Mouse (Mus musculus) adrenal gland, postnatal 14 days (tissue): ENCODE data around the gene Klk13. TPM values are rescaled to one million over a fixed set of nuclear protein-coding genes. Genes with fewer than 3 reads are reported as not detected.

ENCODE experiments used
- DNase-seq: peaks from one replicate; pipeline ENCODE4 v3.0.0; 2021; ENCODE audit warnings: mixed read lengths
- total RNA-seq: library from RNA; stranded (reverse); gene quantifications from 2 replicates; pipeline ENCODE4 v1.2.3, GENCODE M21; 2021

Klk13 gene
- total RNA-seq, 1 experiment from 2014 or later: not detected

DNA sequence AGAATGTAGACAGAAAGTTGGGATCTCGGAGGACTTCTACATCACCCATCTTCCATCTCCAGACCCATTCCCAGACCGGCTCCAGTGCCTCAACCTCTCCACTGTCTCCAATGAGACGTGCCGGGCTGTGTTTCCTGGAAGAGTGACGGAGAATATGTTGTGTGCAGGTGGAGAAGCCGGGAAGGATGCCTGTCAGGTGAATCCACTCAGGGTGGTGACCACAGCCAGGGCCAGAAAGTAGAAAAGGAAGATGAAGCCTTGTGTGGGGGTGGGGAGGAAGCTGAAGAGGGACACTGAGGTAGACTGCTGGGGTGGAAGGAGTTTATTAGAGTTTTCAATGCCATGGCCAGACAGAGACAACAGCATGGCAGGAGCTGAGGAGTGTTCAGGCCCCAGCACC lies 59.5 kb downstream of the Klk13 start:
- DNase-seq: no peak

DNA sequence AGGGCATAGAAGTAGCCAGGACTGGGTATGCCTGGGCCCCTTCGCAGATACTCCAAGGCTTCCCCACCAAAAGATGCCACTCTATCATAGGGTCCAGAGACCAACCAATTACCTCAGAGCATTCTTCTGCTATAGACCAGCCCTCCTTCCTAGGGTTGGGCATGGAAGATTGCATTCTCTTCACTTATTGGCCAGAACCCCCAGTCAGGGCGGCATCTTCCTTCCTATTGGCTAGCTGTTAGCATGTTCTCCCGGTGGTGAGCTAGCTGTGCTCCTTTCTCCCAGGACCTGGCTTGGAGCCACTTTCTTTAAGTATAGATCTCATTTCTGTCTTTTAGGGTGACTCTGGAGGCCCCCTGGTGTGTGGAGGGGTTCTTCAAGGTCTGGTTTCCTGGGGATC lies 60.5 kb downstream of the Klk13 start:
- no peak for DNase-seq

DNA sequence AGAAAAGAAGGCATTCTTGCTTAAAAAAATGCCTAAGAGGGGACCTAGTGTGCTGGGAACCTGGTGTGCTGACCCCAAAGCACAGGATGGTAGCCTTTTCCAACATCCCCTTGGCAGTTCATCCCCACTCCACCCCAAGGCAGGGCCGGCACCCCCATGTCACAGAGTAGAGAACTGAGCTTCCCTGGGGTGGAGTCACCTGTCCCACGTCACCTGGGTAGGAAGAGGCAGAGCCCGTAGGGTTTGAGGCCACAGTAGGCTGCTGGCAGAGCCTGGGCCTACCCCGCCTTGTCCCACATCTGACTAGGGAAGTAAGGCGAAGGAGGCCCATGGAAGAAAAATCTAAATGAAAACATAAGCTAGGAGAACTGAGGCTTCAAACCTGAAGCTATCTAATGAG lies 62.0 kb downstream of the Klk13 start, which contains the start of gene Klk11:
TSS of gene Klk11 (plus strand) at position 241 of the 400 bp plus-strand sequence.
- no peak for DNase-seq

DNA sequence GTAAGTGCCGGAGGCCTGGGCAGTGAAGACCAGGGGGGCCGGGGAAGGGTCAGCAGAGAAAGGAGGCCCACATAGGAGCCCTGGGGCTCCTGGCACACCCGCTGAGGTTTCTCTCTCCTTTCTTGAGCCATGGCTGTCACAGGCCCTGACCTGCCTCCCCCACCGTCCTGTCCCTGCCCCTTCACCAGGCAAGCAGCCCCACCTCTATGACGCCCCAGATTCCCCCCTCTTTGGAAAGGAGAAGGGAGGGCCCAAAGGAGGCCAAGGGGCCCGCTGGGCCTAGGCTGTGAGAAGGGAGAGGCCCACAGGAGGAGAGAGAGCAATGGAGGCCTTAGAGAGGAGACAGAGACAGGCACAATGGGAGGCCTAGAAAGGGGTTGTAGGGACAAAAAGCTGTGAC lies 62.4 kb downstream of the Klk13 start:
- DNase-seq: no peak

DNA sequence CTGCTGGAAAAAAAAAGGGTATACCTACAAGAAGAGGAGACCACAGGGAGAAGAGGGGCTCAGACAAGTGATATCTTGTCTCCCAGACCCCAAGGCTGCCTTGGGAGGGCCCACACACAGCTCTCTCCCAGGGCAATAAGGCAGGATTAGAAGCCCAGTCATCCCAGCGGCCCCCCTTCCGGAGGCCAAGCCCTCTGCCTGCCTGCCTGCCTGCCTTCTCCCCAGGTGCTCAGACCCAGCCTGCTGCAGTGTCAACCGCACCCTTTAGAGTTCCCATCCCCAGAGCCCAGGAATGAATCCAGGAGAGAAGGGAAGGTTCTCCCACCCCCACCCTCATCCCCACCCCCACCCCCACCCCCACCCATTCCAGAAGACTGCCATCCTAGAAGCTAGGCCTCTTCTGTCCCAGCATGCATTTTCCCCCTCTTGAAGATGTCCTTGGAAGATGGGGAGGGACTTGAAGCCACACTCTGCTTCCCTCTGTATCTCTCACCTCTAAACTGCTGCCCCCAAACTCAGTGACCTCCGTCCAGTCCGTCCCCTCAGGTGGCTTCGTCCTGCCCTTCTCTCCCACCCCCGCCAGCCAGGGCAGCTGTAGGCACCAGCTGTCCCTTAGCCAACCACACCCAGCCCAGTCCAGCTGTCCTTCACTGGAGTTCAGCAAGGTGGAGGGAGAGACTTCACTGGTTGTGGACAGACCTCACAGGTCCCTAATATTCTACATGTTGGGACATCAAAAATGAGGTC lies 63.1 kb downstream of the Klk13 start:
- DNase-seq: no peak

DNA sequence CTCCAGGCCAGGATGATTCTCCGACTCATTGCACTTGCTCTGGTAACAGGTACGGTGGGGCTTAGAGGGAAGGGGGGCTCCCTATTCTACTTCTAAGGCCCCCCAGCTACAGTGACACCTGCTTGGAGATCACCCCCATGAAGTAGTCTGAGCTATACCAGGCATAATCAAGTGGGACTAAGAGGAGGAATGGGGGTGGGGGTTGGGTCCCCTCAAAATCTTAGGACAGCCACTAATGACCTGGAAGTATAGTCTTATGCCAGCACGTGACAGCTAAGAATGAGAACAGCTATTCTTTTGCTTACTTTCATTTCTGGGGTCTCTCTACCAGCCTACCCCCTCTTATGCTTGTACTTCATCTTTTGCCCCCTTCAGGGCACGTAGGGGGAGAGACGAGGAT lies 64.1 kb downstream of the Klk13 start:
- no peak for DNase-seq

Other genes with a start within 250 kb of the Klk13 start
- 2.3 and 3.2 TPM in 2 replicates for gene Vsig10l, start 249.4 kb upstream of the Klk13 start, total RNA-seq
- gene Iglon5, start 222.5 kb upstream of the Klk13 start, total RNA-seq: 1.9 and 2.1 TPM in 2 replicates
- not detected in 2 replicates for gene 4931406B18Rik, start 206.6 kb upstream of the Klk13 start, total RNA-seq
- gene Cd33, start 168.1 kb upstream of the Klk13 start, total RNA-seq: 2.7 and 5.3 TPM in 2 replicates
- gene Zfp658, start 150.3 kb upstream of the Klk13 start, total RNA-seq: 2.2 and 3.2 TPM in 2 replicates
- gene Zfp719, start 133.0 kb upstream of the Klk13 start, total RNA-seq: 11.9 and 16.9 TPM in 2 replicates
- not detected in 2 replicates for gene Zfp819, start 105.4 kb upstream of the Klk13 start, total RNA-seq
- gene Ceacam18, start 77.9 kb upstream of the Klk13 start, total RNA-seq: 0.22 TPM in 1 of 2 replicates, not detected in the other
- 1.1 and 1.4 TPM in 2 replicates for gene Siglece, start 52.4 kb upstream of the Klk13 start, total RNA-seq
- gene Ctu1, start 40.6 kb upstream of the Klk13 start, total RNA-seq: 9.3 and 10.1 TPM in 2 replicates
- not detected in 2 replicates for gene Klk14, start 22.1 kb upstream of the Klk13 start, total RNA-seq
- not detected in 2 replicates for gene Klk12, start 56.3 kb downstream of the Klk13 start, total RNA-seq
- gene Klk11, start 62.0 kb downstream of the Klk13 start, total RNA-seq: not detected in 2 replicates
- gene Klk10, start 68.5 kb downstream of the Klk13 start, total RNA-seq: 0.26 TPM in 1 of 2 replicates, not detected in the other
- not detected in 2 replicates for gene Klk9, start 79.3 kb downstream of the Klk13 start, total RNA-seq
- 5.0 and 7.3 TPM in 2 replicates for gene Klk8, start 85.0 kb downstream of the Klk13 start, total RNA-seq
- not detected in 2 replicates for gene Klk7, start 98.7 kb downstream of the Klk13 start, total RNA-seq
- gene Klk6, start 111.9 kb downstream of the Klk13 start, total RNA-seq: not detected in 2 replicates
- gene Klk5, start 129.4 kb downstream of the Klk13 start, total RNA-seq: not detected in 2 replicates
- not detected in 2 replicates for gene Klk4, start 168.6 kb downstream of the Klk13 start, total RNA-seq
- gene Klk15, start 221.2 kb downstream of the Klk13 start, total RNA-seq: not detected in 2 replicates
- gene Klk1b8, start 238.1 kb downstream of the Klk13 start, total RNA-seq: not detected in 2 replicates